Mouse (Mus musculus): ENCODE results near the gene Abcb10.

The Abcb10 gene

GRCm38 (mm10) chr8:124011989-124012586 is 29.2 kb upstream of the Abcb10 start:
- Histone ChIP-seq H3K4me1 (replicated peaks; ENCODE audit: low read depth, low read length) (peaks cover 85% of the 10 kb centered on the region), H3K4me3 (replicated peaks; ENCODE audit: low read length) (peak overlapping the region; percentile 45), H3K27me3 (ENCODE audit: insufficient read depth, low read length) (no peaks in the 10 kb centered on the region), H3K9me3 (ENCODE audit: low read length) (no peaks in the 10 kb centered on the region), H3K36me3 (ENCODE audit: insufficient read depth, low read length) (peaks cover 61% of the 10 kb centered on the region)
- TF ChIP-seq NANOG (IDR thresholded peaks at IDR 0.05; ENCODE audit: borderline replicate concordance, low read length), result peak; percentile 93
- no peak for TF ChIP-seq POU5F1 (IDR thresholded peaks at IDR 0.05; ENCODE audit: borderline replicate concordance, low read length)
- no peak for TF ChIP-seq CTCF (conservative IDR thresholded peaks at IDR 0.05; ENCODE audit: low read length)

GRCm38 (mm10) chr8:124011580-124011979 is 28.7 kb upstream of the Abcb10 start:
- H3K27me3 ChIP-seq (ENCODE audit: insufficient read depth, low read length), result no peaks in the 10 kb centered on the region
- H3K9me3 ChIP-seq (ENCODE audit: low read length), result no peaks in the 10 kb centered on the region
- H3K4me3 ChIP-seq (replicated peaks; ENCODE audit: low read length), result peak overlapping the region; percentile 45
- peaks cover 62% of the 10 kb centered on the region for H3K36me3 ChIP-seq (ENCODE audit: insufficient read depth, low read length)
- H3K4me1 ChIP-seq (replicated peaks; ENCODE audit: low read depth, low read length), result peaks cover 85% of the 10 kb centered on the region
- TF ChIP-seq CTCF (conservative IDR thresholded peaks at IDR 0.05; ENCODE audit: low read length) (no peak), NANOG (IDR thresholded peaks at IDR 0.05; ENCODE audit: borderline replicate concordance, low read length) (no peak), POU5F1 (IDR thresholded peaks at IDR 0.05; ENCODE audit: borderline replicate concordance, low read length) (no peak)

- TF ChIP-seq NANOG (IDR thresholded peaks at IDR 0.05; ENCODE audit: borderline replicate concordance, low read length), result no peak
- no peak for TF ChIP-seq CTCF (conservative IDR thresholded peaks at IDR 0.05; ENCODE audit: low read length)
- TF ChIP-seq POU5F1 (IDR thresholded peaks at IDR 0.05; ENCODE audit: borderline replicate concordance, low read length), result no peak
- peaks cover 80% of the 10 kb centered on the region for H3K4me1 ChIP-seq (replicated peaks; ENCODE audit: low read depth, low read length)
- H3K9me3 ChIP-seq (ENCODE audit: low read length), result no peaks in the 10 kb centered on the region
- H3K36me3 ChIP-seq (ENCODE audit: insufficient read depth, low read length), result peaks cover 83% of the 10 kb centered on the region
- H3K27me3 ChIP-seq (ENCODE audit: insufficient read depth, low read length), result no peaks in the 10 kb centered on the region
- no peak overlapping the region for H3K4me3 ChIP-seq (replicated peaks; ENCODE audit: low read length)
Measured at GRCm38 (mm10) chr8:124007829-124008228, 24.9 kb upstream of the Abcb10 start.

GRCm38 (mm10) chr8:124002546-124003108 is 19.7 kb upstream of the Abcb10 start:
- Histone ChIP-seq H3K4me1 (replicated peaks; ENCODE audit: low read depth, low read length) (peaks cover 88% of the 10 kb centered on the region), H3K9me3 (ENCODE audit: low read length) (no peaks in the 10 kb centered on the region), H3K4me3 (replicated peaks; ENCODE audit: low read length) (no peak overlapping the region), H3K36me3 (ENCODE audit: insufficient read depth, low read length) (peaks cover 100% of the 10 kb centered on the region), H3K27me3 (ENCODE audit: insufficient read depth, low read length) (no peaks in the 10 kb centered on the region)
- TF ChIP-seq POU5F1 (IDR thresholded peaks at IDR 0.05; ENCODE audit: borderline replicate concordance, low read length) (no peak), CTCF (conservative IDR thresholded peaks at IDR 0.05; ENCODE audit: low read length) (no peak), NANOG (IDR thresholded peaks at IDR 0.05; ENCODE audit: borderline replicate concordance, low read length) (no peak)

- no peak overlapping the region for H3K4me3 ChIP-seq (replicated peaks; ENCODE audit: low read length)
- H3K27me3 ChIP-seq (ENCODE audit: insufficient read depth, low read length), result no peaks in the 10 kb centered on the region
- H3K36me3 ChIP-seq (ENCODE audit: insufficient read depth, low read length), result peaks cover 97% of the 10 kb centered on the region
- H3K9me3 ChIP-seq (ENCODE audit: low read length), result no peaks in the 10 kb centered on the region
- H3K4me1 ChIP-seq (replicated peaks; ENCODE audit: low read depth, low read length), result peaks cover 92% of the 10 kb centered on the region
- TF ChIP-seq CTCF (conservative IDR thresholded peaks at IDR 0.05; ENCODE audit: low read length) (no peak), NANOG (IDR thresholded peaks at IDR 0.05; ENCODE audit: borderline replicate concordance, low read length) (no peak), POU5F1 (IDR thresholded peaks at IDR 0.05; ENCODE audit: borderline replicate concordance, low read length) (no peak)
Measured at GRCm38 (mm10) chr8:123999568-123999967, 16.6 kb upstream of the Abcb10 start.

- Histone ChIP-seq H3K4me1 (replicated peaks; ENCODE audit: low read depth, low read length) (peaks cover 91% of the 10 kb centered on the region), H3K4me3 (replicated peaks; ENCODE audit: low read length) (peak overlapping the region; percentile 39), H3K36me3 (ENCODE audit: insufficient read depth, low read length) (peaks cover 56% of the 10 kb centered on the region), H3K9me3 (ENCODE audit: low read length) (no peaks in the 10 kb centered on the region), H3K27me3 (ENCODE audit: insufficient read depth, low read length) (no peaks in the 10 kb centered on the region)
- TF ChIP-seq NANOG (IDR thresholded peaks at IDR 0.05; ENCODE audit: borderline replicate concordance, low read length) (no peak), POU5F1 (IDR thresholded peaks at IDR 0.05; ENCODE audit: borderline replicate concordance, low read length) (no peak), CTCF (conservative IDR thresholded peaks at IDR 0.05; ENCODE audit: low read length) (no peak)
Measured at GRCm38 (mm10) chr8:123993997-123994396, 11.1 kb upstream of the Abcb10 start.

GRCm38 (mm10) chr8:123993597-123993996 is 10.7 kb upstream of the Abcb10 start:
- Histone ChIP-seq H3K36me3 (ENCODE audit: insufficient read depth, low read length) (peaks cover 52% of the 10 kb centered on the region), H3K4me1 (replicated peaks; ENCODE audit: low read depth, low read length) (peaks cover 91% of the 10 kb centered on the region), H3K27me3 (ENCODE audit: insufficient read depth, low read length) (no peaks in the 10 kb centered on the region), H3K9me3 (ENCODE audit: low read length) (no peaks in the 10 kb centered on the region), H3K4me3 (replicated peaks; ENCODE audit: low read length) (peak overlapping the region; percentile 39)
- no peak for TF ChIP-seq CTCF (conservative IDR thresholded peaks at IDR 0.05; ENCODE audit: low read length)
- TF ChIP-seq NANOG (IDR thresholded peaks at IDR 0.05; ENCODE audit: borderline replicate concordance, low read length), result no peak
- TF ChIP-seq POU5F1 (IDR thresholded peaks at IDR 0.05; ENCODE audit: borderline replicate concordance, low read length), result no peak

GRCm38 (mm10) chr8:123992587-123992986 is 9.7 kb upstream of the Abcb10 start:
- TF ChIP-seq POU5F1 (IDR thresholded peaks at IDR 0.05; ENCODE audit: borderline replicate concordance, low read length) (no peak), CTCF (conservative IDR thresholded peaks at IDR 0.05; ENCODE audit: low read length) (no peak), NANOG (IDR thresholded peaks at IDR 0.05; ENCODE audit: borderline replicate concordance, low read length) (no peak)
- H3K9me3 ChIP-seq (ENCODE audit: low read length), result no peaks in the 10 kb centered on the region
- H3K4me3 ChIP-seq (replicated peaks; ENCODE audit: low read length), result no peak overlapping the region
- H3K27me3 ChIP-seq (ENCODE audit: insufficient read depth, low read length), result no peaks in the 10 kb centered on the region
- H3K36me3 ChIP-seq (ENCODE audit: insufficient read depth, low read length), result peaks cover 43% of the 10 kb centered on the region
- peaks cover 89% of the 10 kb centered on the region for H3K4me1 ChIP-seq (replicated peaks; ENCODE audit: low read depth, low read length)
